Mouse (Mus musculus): ENCODE results near the gene Mrpl54. TPM values are rescaled to one million over a fixed set of nuclear protein-coding genes. Genes with fewer than 3 reads are reported as not detected.
"Not testable (repeated sequence)": the region's sequence is repeated elsewhere in the genome, so short reads cannot be mapped to it uniquely, and the experiment has no call there.

Gene Mrpl54
- total RNA-seq, 2 experiments from 2014 or later, result 83.0 to 96.2 TPM

GRCm38 (mm10) chr10:81233226-81233585, 33.5 kb downstream of the Mrpl54 start:
- DNase-seq, result no peak
- intact Hi-C loops (cut with DNase I), result no loop called here

- intact Hi-C loops (cut with DNase I), result no loop called here
- DNase-seq, result peak; percentile 78 to 86
Measured at GRCm38 (mm10) chr10:81232580-81233225, 34.0 kb downstream of the Mrpl54 start, which contains the start of gene Zfr2. Gene Zfr2 (plus strand): TSS chr10:81233155.

GRCm38 (mm10) chr10:81231436-81231835, 35.3 kb downstream of the Mrpl54 start:
- no peak for DNase-seq
- intact Hi-C loops (cut with DNase I), result no loop called here

GRCm38 (mm10) chr10:81230438-81231332, 36.0 kb downstream of the Mrpl54 start, which contains the start of gene Atcay:
Gene Atcay (minus strand): TSS chr10:81230833.
- no peak for DNase-seq
- intact Hi-C loops (cut with DNase I), result no loop called here

- no peak for DNase-seq
- intact Hi-C loops (cut with DNase I), result no loop called here
Measured at GRCm38 (mm10) chr10:81229735-81230437, 36.8 kb downstream of the Mrpl54 start.

GRCm38 (mm10) chr10:81223731-81224130, 43.0 kb downstream of the Mrpl54 start:
- intact Hi-C loops (cut with DNase I); DNase-seq: not testable (repeated sequence)

- no peak for DNase-seq
Measured at GRCm38 (mm10) chr10:81221402-81222015, 45.2 kb downstream of the Mrpl54 start.

GRCm38 (mm10) chr10:81217964-81218363, 48.8 kb downstream of the Mrpl54 start:
- intact Hi-C loops (cut with DNase I), result loop anchor here (1.0 kb wide), 1 partner anchor 20 kb away; no protein-coding TSS in a partner anchor
- DNase-seq, result peak; percentile 69 to 81

More at GRCm38 (mm10) chr10:81221402-81222015, 45.2 kb downstream of the Mrpl54 start:
- intact Hi-C loops (cut with DNase I), result no loop called here

- intact Hi-C loops (cut with DNase I); DNase-seq: not testable (repeated sequence)
Measured at GRCm38 (mm10) chr10:81217267-81217666, 49.5 kb downstream of the Mrpl54 start.

- no peak for DNase-seq
- intact Hi-C loops (cut with DNase I), result no loop called here
Measured at GRCm38 (mm10) chr10:81216810-81217209, 49.9 kb downstream of the Mrpl54 start.

GRCm38 (mm10) chr10:81216260-81216659, 50.5 kb downstream of the Mrpl54 start:
- intact Hi-C loops (cut with DNase I), result no loop called here
- DNase-seq, result no peak

Small RNA genes lying within 50 kb of the gene (microRNA-seq; reads per million reads assigned to microRNA genes)
- gene Mir3057, result 23.1 to 44.1 reads per million in 2 experiments

Other genes starting within 250 kb of the Mrpl54 start
- under 1 TPM in 1 of 2 experiments, not detected in 1; 0.10 TPM for gene Diras1, start 241.3 kb downstream of the Mrpl54 start, total RNA-seq (2021)
- 10 to 100 TPM; 13.6 to 14.8 TPM for gene Slc39a3, start 229.5 kb downstream of the Mrpl54 start, total RNA-seq (2021)
- gene Sgta, start 206.8 kb downstream of the Mrpl54 start, total RNA-seq (2021), result 10 to 100 TPM; 91.5 to 93.3 TPM
- 10 to 100 TPM; 10.3 to 10.9 TPM for gene Thop1, start 196.9 kb downstream of the Mrpl54 start, total RNA-seq (2021)
- gene Creb3l3, start 168.1 kb downstream of the Mrpl54 start, total RNA-seq (2021), result under 1 TPM; 0.69 to 0.90 TPM
- gene Map2k2, start 161.0 kb downstream of the Mrpl54 start, total RNA-seq (2021), result 100 to 1,000 TPM; 115 to 122 TPM
- 10 to 100 TPM; 40.8 to 43.2 TPM for gene Zbtb7a, start 131.7 kb downstream of the Mrpl54 start, total RNA-seq (2021)
- 10 to 100 TPM; 15.2 to 18.3 TPM for gene Pias4, start 99.0 kb downstream of the Mrpl54 start, total RNA-seq (2021)
- gene Eef2, start 90.3 kb downstream of the Mrpl54 start, total RNA-seq (2021), result 1,000 to 10,000 TPM; 1,113 to 1,165 TPM
- 10 to 100 TPM; 28.4 to 29.2 TPM for gene Dapk3, start 83.9 kb downstream of the Mrpl54 start, total RNA-seq (2021)
- not detected for gene 4930442H23Rik, start 83.1 kb downstream of the Mrpl54 start, total RNA-seq (2021)
- gene Nmrk2, start 64.9 kb downstream of the Mrpl54 start, total RNA-seq (2021), result 1 to 10 TPM; 3.6 to 9.8 TPM
- gene Atcay, start 36.1 kb downstream of the Mrpl54 start, total RNA-seq (2021), result under 1 TPM; 0.12 TPM
- 1 to 10 TPM; 2.7 to 3.4 TPM for gene Zfr2, start 33.8 kb downstream of the Mrpl54 start, total RNA-seq (2021)
- under 1 TPM; 0.26 to 0.51 TPM for gene Matk, start 14.0 kb downstream of the Mrpl54 start, total RNA-seq (2021)
- 10 to 100 TPM; 85.5 to 97.2 TPM for gene Apba3, start within 50 bp of the Mrpl54 start, total RNA-seq (2021)
- gene Tjp3, start 24.6 kb upstream of the Mrpl54 start, total RNA-seq (2021), result under 1 TPM; 0.14 to 0.34 TPM
- gene Pip5k1c, start 26.0 kb upstream of the Mrpl54 start, total RNA-seq (2021), result 10 to 100 TPM; 34.8 to 36.7 TPM
- 10 to 100 TPM; 15.6 to 17.8 TPM for gene Cactin, start 54.2 kb upstream of the Mrpl54 start, total RNA-seq (2021)
- gene Tbxa2r, start 61.8 kb upstream of the Mrpl54 start, total RNA-seq (2021), result 1 to 10 TPM; 5.3 to 7.9 TPM
- 1 to 10 TPM; 5.2 to 5.5 TPM for gene Gipc3, start 76.3 kb upstream of the Mrpl54 start, total RNA-seq (2021)
- gene Hmg20b, start 83.5 kb upstream of the Mrpl54 start, total RNA-seq (2021), result 10 to 100 TPM; 74.0 to 82.9 TPM
- 10 to 100 TPM; 11.7 to 14.3 TPM for gene Mfsd12, start 90.6 kb upstream of the Mrpl54 start, total RNA-seq (2021)
- 1 to 10 TPM; 1.2 to 1.3 TPM for gene 4930404N11Rik, start 98.9 kb upstream of the Mrpl54 start, total RNA-seq (2021)
- 10 to 100 TPM; 30.5 to 32.7 TPM for gene Fzr1, start 111.6 kb upstream of the Mrpl54 start, total RNA-seq (2021)
- gene Dohh, start 117.5 kb upstream of the Mrpl54 start, total RNA-seq (2021), result 10 to 100 TPM; 47.6 to 55.3 TPM
- under 1 TPM; 0.51 to 0.84 TPM for gene Gm48551, start 117.5 kb upstream of the Mrpl54 start, total RNA-seq (2021)
- gene Gm48552, start 122.1 kb upstream of the Mrpl54 start, total RNA-seq (2021), result under 1 TPM; 0.65 to 0.83 TPM
- 1 to 10 TPM; 1.9 to 2.0 TPM for gene Smim24, start 126.1 kb upstream of the Mrpl54 start, total RNA-seq (2021)
- 100 to 1,000 TPM; 133 TPM for gene Nfic, start 188.7 kb upstream of the Mrpl54 start, total RNA-seq (2021)
- gene Celf5, start 215.8 kb upstream of the Mrpl54 start, total RNA-seq (2021), result under 1 TPM; 0.15 to 0.19 TPM
- gene Ncln, start 229.5 kb upstream of the Mrpl54 start, total RNA-seq (2021), result 10 to 100 TPM; 55.4 to 62.0 TPM
- gene S1pr4, start 233.2 kb upstream of the Mrpl54 start, total RNA-seq (2021), result 1 to 10 TPM in 1 of 2 experiments, under 1 TPM in 1; 0.96 to 1.2 TPM

All from heart, postnatal 14 days (tissue).